Mouse (Mus musculus) kidney, adult 18-20 months (tissue): ENCODE data around the gene Cwc27.

Source experiments
- DNase-seq: peaks from one replicate; pipeline ENCODE4 v3.0.0; 2021

The Cwc27 gene

GRCm38 (mm10) chr13:104640694-104641454 lies 176.1 kb downstream of the Cwc27 start:
- peak; percentile 71 for DNase-seq

- peak; percentile 48 for DNase-seq
Measured at GRCm38 (mm10) chr13:104638988-104639387, 178.0 kb downstream of the Cwc27 start.

- DNase-seq, result peak; percentile 58
Measured at GRCm38 (mm10) chr13:104635965-104636462, 180.9 kb downstream of the Cwc27 start.

- DNase-seq, result no peak
Measured at GRCm38 (mm10) chr13:104634708-104635107, 182.2 kb downstream of the Cwc27 start.

GRCm38 (mm10) chr13:104632427-104633167 lies 184.3 kb downstream of the Cwc27 start:
- DNase-seq, result no peak

- DNase-seq, result no peak
Measured at GRCm38 (mm10) chr13:104631621-104632205, 185.2 kb downstream of the Cwc27 start.

GRCm38 (mm10) chr13:104630808-104631207 lies 186.1 kb downstream of the Cwc27 start:
- DNase-seq, result peak; percentile 47

GRCm38 (mm10) chr13:104629621-104630020 lies 187.3 kb downstream of the Cwc27 start:
- DNase-seq, result no peak

- DNase-seq, result no peak
Measured at GRCm38 (mm10) chr13:104628019-104628418, 188.9 kb downstream of the Cwc27 start.

- DNase-seq, result no peak
Measured at GRCm38 (mm10) chr13:104627169-104627909, 189.6 kb downstream of the Cwc27 start.

GRCm38 (mm10) chr13:104623130-104623891 lies 193.6 kb downstream of the Cwc27 start:
- no peak for DNase-seq

- DNase-seq, result no peak
Measured at GRCm38 (mm10) chr13:104622102-104622743, 194.7 kb downstream of the Cwc27 start.

GRCm38 (mm10) chr13:104620423-104620822 lies 196.5 kb downstream of the Cwc27 start:
- no peak for DNase-seq

GRCm38 (mm10) chr13:104619503-104620288 lies 197.2 kb downstream of the Cwc27 start:
- DNase-seq, result no peak

GRCm38 (mm10) chr13:104617201-104617600 lies 199.7 kb downstream of the Cwc27 start:
- DNase-seq, result no peak

- DNase-seq, result no peak
Measured at GRCm38 (mm10) chr13:104615999-104616810, 200.7 kb downstream of the Cwc27 start.

GRCm38 (mm10) chr13:104615111-104615510 lies 201.8 kb downstream of the Cwc27 start:
- no peak for DNase-seq

GRCm38 (mm10) chr13:104611296-104611695 lies 205.6 kb downstream of the Cwc27 start:
- DNase-seq, result no peak

GRCm38 (mm10) chr13:104610210-104611111 lies 206.5 kb downstream of the Cwc27 start:
- peak; percentile 36 for DNase-seq
